Mouse (Mus musculus): Measurements from ENCODE around the gene Acvrl1.

- no peak for TF ChIP-seq CTCF (IDR thresholded peaks at IDR 0.05; ENCODE audit: extremely low read depth, insufficient read length, insufficient replicate concordance, low read depth, low read length)
- no peak for TF ChIP-seq POLR2A (IDR thresholded peaks at IDR 0.05; ENCODE audit: low read depth, low read length)
Observed at GRCm38 (mm10) chr15:101192260-101192640, 63.9 kb downstream of the Acvrl1 start.
